Mouse (Mus musculus): ENCODE measurements at regions not wholly inside any gene's neighbourhood (a gene's known extent, or its start where the extent isn't known, plus 50 kb on each side); places are given as distances from the start of the nearest gene placed in this dataset.

DNA sequence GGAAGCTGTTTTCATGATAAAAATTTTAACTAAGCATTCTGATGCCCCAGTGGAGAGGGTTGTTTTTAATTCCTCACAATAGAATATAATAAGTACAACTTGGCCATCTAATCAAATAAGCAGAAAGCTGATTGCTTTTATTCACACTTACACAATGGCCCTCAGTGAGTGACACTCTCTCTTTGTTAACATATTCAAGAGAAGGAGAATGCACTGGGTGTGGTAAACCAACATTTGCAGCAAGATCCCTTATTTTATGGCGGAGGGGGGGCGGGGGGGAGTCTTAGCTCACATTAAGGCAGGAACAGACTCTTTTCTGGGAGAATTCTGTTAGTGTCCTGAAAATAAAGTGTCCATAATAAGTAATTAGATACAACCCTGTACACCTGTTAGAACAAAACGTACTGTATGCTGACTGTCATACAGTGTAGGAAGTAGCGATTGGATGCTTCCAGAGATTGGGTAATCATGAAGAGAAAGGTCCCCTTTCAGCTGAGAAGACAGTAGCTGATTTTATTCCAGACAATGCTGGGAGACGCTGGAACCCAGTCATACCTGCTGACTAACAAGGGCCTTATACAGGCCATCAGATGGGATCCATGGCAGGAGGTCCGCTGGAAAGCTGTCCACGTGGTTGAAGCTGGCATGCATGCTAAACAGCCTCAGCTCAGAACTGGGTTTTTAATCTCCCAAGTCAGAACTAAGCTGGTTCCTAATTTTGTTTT is 63.4 kb upstream of the Eya4 start:
- TF ChIP-seq CTCF (IDR thresholded peaks at IDR 0.05; ENCODE audit: low read depth) = no peak
- no peak for TF ChIP-seq EP300 (IDR thresholded peaks at IDR 0.05; ENCODE audit: low read depth)

Data from liver, postnatal 0 days (tissue).